Mouse (Mus musculus) 416B (cell line): ENCODE measurements around the gene Ddn.
"Not testable (repeated sequence)": the region's sequence is repeated elsewhere in the genome, so short reads cannot be mapped to it uniquely, and the experiment has no call there.

Experiments
- DNase-seq: peaks from one replicate; pipeline ENCODE4 v3.0.0; 2011; ENCODE audit warnings: low read depth

The Ddn gene

GRCm38 (mm10) chr15:98831684-98832035 is 22.4 kb upstream of the Ddn start:
- no peak for DNase-seq

GRCm38 (mm10) chr15:98830736-98831683 is 21.7 kb upstream of the Ddn start, which contains the start of gene Prkag1:
TSS of gene Prkag1 (minus strand) at chr15:98831521.
- peak; percentile 98 for DNase-seq

GRCm38 (mm10) chr15:98827611-98828011 is 18.3 kb upstream of the Ddn start:
- DNase-seq, result no peak

- peak; percentile 49 for DNase-seq
Measured at GRCm38 (mm10) chr15:98823434-98823833, 14.1 kb upstream of the Ddn start.

- no peak for DNase-seq
Measured at GRCm38 (mm10) chr15:98822147-98822546, 12.9 kb upstream of the Ddn start.

- DNase-seq, result peak; percentile 32
Measured at GRCm38 (mm10) chr15:98821403-98821802, 12.1 kb upstream of the Ddn start.

- DNase-seq, result no peak
Measured at GRCm38 (mm10) chr15:98820937-98821336, 11.6 kb upstream of the Ddn start.

- DNase-seq, result no peak
Measured at GRCm38 (mm10) chr15:98818171-98818570, 8.9 kb upstream of the Ddn start.

GRCm38 (mm10) chr15:98812741-98813424 is 3.6 kb upstream of the Ddn start:
- DNase-seq, result no peak

- not testable (repeated sequence) for DNase-seq
Measured at GRCm38 (mm10) chr15:98810212-98810611, 922 bp upstream of the Ddn start.

- no peak for DNase-seq
Measured at GRCm38 (mm10) chr15:98808651-98809134, 597 bp downstream of the Ddn start.

- DNase-seq, result peak; percentile 54
Measured at GRCm38 (mm10) chr15:98807895-98808650, 1.2 kb downstream of the Ddn start.

GRCm38 (mm10) chr15:98806809-98807770 is 2.2 kb downstream of the Ddn start:
- DNase-seq, result no peak

- no peak for DNase-seq
Measured at GRCm38 (mm10) chr15:98806071-98806808, 3.0 kb downstream of the Ddn start.

- DNase-seq, result no peak
Measured at GRCm38 (mm10) chr15:98805324-98806040, 3.8 kb downstream of the Ddn start.

- peak; percentile 76 for DNase-seq
Measured at GRCm38 (mm10) chr15:98804054-98804453, 5.2 kb downstream of the Ddn start.

GRCm38 (mm10) chr15:98802926-98803325 is 6.4 kb downstream of the Ddn start:
- peak; percentile 49 for DNase-seq

GRCm38 (mm10) chr15:98799396-98799795 is 9.9 kb downstream of the Ddn start:
- peak; percentile 77 for DNase-seq

- no peak for DNase-seq
Measured at GRCm38 (mm10) chr15:98798903-98799302, 10.4 kb downstream of the Ddn start.
